Mouse (Mus musculus) cerebellum, adult 9-10 months (tissue): ENCODE measurements around the gene Tuba3b.

Source experiments
- DNase-seq: peaks from one replicate; pipeline ENCODE4 v3.0.0; 2022

The Tuba3b gene

DNA sequence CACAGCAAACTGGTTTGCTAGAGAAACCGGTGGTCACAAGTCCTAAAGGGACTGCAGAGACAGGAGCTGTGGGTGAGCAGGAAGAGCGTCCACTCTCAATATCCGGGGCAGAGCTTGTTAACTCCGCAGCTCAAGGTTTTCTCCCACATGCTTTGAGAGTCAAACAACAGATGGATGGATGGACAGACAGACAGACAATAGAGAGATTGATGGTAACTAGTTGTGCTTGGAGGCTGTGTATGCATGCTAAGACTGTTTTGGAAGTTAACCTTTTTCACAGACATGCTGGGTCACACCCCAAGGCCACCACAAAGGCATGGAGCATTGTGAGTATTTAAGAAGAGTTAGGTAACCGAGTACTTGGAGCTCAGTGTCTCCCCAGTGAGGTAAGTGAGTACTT, 6.9 kb upstream of the Tuba3b start:
- DNase-seq, result no peak

DNA sequence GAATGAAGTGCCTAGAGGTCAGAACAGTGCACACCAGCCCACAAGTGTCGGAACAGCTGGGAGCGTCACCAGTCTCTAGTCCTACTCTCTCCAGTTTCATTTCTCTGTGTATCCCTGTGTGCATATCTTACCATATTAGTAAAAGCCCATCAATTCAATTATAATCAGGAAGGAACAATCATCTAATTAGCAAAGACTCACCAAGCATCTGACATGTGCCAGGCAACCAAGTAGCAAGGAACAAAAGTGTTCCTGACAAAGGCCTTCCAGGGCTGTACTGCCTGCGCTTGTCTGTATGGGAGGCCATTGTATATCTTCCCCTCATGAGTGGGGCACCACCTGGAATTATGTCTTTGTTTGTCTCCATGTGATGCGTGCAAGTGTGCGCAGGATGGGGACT, 4.7 kb upstream of the Tuba3b start:
- DNase-seq, result no peak

DNA sequence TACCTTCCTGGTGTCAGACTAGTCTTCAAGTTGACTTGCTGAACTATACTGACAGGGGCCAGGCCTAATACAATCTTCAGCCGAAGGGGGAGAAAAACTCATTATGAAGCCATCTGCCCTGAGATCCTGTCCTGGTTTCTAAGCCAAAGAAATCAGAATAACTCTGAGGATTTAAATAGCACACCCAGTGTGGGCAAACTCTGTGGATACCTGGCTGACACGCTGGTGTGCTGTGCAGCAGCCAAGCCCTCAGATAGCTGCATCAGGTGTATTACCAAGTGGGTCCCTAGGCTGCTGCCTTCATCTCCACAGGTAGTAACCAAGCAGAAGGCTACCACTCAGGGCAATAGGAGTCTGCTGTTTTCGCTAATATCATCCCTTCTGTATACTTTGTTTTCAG, 2.9 kb upstream of the Tuba3b start:
- DNase-seq, result peak; percentile 82

DNA sequence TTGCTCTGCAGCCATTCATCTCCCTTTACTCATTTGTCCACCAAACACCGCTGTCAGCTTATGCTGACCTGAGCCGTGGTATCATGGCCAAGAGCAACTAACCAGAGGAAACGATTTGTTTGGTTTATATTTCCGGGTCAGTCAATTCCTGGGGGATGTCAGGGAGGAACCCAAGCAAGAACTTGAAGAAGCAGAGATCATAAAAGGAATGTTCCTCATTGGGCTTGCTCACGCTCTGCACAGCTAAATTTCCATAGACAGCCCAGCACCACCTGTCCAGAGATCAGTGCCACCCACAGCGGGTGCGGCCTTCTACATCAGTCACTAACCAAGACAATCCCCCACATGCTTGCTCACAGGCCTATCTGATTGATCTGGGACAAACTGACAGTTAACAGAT, 1.3 kb upstream of the Tuba3b start, which contains the start of gene Lmntd1:
Gene Lmntd1 (minus strand): TSS at position 101 of the 400 bp plus-strand sequence.
- no peak for DNase-seq

DNA sequence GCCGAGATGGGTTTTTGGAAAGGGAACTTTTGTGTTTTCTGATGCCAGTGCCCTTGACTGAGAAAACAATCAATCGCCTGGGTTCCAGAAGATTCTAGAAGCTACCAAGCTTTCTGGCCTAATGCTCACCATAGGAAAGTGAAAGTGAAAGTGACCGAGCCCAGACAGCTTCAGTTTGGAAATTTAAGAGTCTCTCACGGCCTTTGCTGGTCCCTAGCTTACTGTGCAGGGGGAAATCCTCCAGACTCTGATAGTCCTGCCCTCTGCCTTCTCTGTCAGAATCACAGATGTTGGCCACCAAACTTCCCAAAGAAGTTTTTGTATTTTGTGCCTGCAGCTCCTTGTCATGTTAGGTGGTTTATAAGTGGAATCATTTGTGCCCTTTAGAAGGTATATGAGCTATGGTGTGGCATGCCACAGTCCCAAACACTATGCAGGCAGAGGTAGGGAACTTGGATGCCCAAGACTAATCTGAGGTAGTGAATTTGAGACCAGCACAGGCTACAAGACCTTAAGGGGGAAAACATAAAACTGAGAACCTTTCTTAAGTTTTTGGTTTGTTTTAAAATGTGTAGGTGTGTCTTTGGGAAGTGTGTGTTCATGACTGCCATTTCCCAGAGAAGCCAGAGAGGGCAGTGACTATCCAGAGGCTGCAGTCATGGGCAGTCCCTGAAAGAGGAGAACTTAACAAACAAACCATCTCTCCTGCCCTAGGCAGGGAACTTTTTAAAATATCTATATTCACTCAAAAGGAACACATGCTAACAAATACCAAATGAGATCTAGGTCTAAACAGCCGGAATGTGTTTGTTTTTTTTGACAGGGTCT, 1.1 kb downstream of the Tuba3b start:
- no peak for DNase-seq

DNA sequence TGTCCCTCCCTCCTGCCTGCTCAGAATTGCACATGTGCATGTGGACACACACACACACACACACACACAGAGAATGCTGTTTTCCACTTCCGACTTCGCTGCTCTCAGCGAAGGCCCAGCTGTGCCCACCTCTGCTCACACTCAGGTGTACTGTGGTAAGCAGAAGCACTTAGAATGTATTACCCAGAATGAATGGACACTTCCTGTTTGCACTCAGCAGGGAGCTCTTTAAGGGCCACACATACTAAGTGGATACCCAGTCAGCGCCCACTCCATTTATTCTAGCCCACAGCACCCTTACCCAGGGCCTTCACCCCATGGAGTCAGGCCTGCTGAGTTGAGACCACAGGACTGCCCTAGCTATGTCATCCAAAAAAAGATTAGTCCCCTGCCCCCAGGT, 7.6 kb downstream of the Tuba3b start:
- DNase-seq, result no peak

DNA sequence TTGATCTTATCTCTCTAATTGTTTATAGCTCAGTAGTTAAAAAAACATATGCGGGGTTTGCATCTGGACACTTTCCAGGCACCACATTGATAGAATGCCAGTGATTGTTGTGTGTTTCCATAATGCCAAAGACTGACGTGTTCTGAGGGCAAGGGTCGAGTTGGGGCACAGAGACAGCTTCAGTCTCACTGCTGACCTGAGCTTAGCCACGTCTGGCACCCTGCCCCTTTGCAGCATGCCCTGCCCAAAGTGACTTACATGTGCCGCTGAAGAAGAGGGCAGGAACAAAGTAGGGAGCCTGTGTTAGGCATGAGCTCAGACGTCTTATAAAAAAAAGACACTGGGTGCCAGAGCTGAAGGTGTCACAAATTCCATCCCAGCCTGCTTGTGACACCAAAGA, 14.7 kb downstream of the Tuba3b start:
- no peak for DNase-seq

DNA sequence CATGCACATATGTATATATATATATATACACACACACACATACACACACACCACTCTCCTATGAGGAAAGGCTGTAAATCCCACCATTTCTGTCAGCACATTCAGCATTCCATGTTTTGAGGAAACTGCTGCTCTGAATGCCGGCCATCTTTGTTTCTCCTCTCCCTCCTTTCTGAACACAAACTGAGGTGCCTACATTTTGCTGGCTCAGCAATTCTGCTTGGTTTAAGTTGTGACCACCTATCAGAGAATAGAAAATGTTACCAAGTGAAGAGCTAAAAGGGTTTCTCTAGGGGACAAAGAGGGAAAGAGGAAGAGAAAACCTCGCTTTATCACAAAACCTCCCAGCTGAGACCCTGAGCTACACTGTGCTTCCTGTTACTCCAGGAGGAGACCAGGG, 18.9 kb downstream of the Tuba3b start:
- no peak for DNase-seq

DNA sequence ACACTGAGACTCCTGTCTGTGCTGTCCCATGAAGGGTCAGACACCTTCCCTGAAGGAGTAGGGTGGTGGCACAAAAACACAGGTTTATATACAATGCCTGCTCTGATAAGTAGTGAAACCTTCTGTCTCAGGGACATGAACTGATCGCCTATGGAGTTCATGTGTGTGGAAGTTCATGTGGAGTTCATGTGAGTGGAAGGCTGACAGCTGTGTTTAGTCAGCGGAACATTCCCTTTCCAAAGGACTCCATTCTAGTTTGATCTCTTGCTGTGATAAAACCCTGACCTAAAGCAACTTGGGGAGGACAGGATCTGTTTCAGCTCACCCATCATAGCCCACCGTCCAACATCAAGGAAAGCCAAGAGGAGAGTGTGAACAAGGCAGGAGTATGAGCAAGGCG, 21.1 kb downstream of the Tuba3b start:
- no peak for DNase-seq

DNA sequence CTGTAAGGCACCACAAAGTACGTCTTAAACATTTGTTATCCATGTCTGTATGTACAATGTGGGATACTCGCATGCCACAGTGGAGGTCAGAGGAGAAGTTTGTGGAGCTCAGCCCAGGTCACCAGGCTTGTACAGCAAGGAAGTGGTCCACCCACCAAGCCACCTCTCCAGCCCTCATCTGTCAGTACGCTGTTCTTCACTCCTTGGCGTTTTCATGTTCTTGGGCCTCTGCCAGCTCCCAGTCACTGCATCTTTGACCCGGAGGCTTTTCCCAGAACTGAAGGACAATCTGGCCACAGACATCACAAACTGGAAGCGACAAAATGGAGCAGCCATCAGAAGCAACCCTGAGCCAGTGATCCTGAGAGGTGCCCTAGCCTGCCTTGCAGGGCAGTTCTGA, 22.7 kb downstream of the Tuba3b start:
- no peak for DNase-seq

DNA sequence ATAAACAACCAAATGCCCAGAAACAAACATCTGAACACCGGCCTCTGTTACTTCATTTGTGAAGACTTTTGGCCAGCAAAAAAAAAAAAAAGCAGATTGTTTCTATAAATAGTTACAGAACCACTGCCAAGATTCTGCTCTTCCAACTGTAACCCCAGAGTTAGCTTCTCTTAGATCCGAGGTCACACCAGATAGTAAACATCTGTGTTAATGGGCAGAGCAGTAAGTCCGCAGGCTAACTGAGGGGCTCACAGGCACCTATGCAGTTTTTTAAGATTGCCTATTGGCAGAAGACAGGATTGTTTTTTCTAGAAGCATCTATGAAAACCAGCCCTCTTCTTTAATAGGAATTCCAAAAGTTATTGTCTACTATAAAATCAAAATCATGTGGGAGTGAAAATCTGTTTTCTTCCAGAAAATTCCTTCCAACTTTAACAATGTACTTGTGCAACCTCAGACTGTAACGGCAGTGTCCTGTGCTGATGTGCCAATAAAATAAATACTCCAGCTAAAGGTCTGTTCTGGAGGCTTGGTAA, 25.5 kb downstream of the Tuba3b start:
- no peak for DNase-seq

DNA sequence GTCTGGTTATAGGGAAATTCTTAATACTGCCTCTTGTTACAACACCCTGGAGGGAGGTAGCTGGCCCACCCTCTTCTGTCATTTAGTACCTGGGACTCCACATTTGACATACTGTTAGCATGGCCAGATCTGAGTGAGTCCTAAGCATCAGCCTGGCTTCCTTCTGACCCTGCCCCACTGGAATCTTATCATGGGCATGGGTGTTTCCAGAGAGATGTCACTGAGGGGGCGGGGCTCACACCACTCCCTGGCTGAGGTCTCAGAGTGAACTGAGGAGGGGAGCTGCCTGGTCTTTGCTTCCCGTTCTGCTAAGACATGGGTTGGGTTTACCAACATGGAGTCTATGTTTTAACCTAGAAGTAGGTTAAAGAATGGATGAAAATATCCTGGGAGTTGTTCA, 36.4 kb downstream of the Tuba3b start:
- DNase-seq, result no peak

DNA sequence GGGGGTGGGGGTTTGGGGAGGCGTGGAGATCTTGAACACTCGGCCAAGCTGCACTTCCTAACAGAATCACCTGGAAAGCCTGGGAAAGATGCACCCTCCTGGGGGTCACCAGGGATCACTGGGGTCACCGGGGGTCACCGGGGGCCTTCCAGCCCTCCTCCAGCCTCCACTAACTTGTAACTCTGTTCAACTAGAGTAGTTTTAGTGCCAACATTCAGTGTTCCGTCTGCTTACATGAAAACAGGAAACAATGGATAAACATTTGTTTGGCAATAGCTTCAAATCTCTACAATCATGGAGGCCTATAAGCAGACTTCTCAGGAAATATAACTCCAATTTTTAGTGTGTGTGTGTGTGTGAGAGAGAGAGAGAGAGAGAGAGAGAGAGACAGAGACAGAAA, 37.4 kb downstream of the Tuba3b start:
- DNase-seq, result no peak

DNA sequence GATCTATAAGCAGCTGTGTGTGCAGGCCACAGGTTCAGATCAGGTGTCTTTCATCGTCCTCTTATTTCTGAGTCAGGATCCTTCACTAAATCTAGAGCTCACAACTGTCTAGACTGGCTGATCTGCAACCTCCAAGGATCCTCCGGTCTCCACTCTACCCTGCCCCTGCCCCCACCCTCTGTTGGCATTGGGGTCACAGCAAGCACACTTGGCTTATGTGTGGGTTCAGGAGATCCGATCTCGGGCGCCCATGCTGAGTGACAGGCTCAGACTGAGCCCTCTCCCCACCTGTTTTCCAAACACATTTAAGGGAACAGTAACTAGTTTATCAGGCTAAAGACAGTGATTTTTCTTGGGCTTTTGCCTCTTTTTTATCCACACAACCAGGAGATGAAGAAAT, 38.1 kb downstream of the Tuba3b start:
- DNase-seq, result no peak

DNA sequence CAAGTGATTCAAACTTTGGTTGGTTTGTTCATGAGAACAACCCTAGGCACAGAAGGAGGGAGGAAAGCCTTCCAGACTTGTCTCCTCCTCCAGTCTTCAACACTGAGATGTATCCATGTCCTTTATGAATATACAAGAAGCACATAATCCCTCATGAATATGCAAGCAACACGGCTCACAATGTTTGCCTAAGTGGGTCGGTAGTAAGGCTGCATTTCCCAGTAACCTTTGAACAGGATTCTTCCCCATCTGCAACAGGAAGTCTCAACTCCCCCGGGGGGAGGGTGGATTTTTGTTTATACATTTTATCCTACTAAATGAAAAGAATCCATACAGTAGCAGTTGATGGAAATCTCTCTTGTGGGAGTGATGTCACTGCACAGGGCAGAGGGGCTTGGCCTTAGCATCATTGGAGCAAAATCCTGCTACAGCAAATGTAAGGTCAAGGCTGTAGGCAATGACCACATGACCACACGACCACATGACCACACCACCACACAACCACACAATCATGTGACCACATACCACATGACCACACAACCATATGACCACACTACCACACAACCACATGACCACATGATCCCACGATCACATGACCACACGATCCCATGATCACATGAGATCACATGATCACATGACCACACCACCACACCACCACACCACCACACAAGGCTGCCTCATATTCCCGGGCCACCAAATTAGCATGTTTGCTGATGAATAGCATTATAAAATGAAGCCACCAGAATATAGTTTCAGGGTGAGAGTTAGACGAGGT, 38.7 kb downstream of the Tuba3b start:
- no peak for DNase-seq

DNA sequence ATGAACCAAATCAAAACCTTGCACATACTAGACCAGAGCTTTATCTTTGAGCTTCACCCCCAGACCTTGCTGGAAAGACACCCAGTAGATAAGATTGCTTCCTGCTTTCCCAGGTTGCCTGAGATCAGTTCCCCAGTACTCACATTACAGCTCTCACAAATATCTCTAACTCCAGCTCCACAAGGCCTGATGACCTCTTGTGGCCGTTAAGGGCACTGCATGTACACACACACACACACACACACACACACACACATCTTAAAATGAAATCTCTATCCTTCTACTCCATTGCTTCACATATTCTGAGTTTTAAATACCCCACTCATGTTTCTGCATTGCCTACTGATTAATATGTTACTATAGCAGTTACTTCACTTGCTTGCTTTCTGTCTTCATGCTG, 40.1 kb downstream of the Tuba3b start:
- DNase-seq, result no peak

DNA sequence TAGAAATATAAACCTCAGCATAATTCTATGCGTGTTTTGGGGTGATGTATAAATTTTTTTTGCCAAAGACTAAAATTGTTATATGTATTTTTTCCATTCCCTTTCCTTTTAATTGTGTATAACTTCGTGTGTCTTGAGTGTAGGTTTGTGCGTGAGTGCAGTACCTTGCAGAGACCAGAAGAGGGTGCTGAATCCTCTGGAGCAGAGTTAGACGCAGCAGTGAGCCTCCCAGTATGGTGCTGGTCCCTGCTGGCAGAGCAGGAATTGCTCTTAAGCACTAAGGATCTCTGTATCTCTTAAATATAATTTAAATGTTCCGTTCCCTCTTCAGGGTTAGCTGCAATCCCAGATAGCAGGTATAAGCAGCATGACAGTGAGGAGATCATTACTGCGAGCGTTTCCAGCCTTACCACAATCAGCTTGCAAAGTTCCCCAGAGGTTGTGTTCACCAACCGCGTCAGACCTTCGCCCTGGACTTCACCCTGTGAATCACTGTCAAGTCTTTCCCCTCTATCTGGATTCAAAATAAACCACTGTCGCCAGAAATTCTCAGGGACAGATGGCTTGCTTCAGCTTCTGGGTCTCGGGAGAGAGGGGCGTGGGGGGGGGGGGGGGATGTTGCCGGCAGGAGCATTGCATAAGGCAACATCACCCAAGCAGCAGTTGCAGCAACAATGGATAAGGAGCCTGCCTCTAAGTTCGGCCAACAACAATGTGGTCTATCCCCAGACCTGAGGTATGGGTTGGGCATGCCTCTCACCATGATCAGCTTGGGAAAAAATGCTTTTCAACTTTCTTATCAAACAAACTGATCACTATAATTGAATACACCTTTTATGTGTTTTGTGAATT, 41.4 kb downstream of the Tuba3b start:
- DNase-seq, result no peak

DNA sequence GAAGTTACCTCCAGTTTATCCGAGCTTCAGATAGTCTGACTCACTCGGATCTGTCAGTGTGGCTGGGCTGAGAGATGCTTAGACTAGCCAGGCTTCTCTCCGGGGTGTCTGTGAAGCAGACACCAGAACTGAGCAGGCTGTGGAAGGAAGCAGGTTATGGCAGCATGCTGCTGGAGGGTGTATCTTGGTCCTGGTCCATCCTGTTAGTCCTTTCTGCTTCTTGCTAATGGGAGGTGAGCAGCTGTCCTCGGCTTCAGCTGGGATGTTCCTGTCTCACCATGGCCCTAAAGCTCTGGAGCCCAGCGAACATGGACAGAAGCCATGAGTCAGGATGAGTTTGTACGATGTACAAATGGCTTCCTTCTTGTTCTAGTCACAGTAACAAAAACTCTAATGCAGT, 43.6 kb downstream of the Tuba3b start:
- DNase-seq, result no peak

DNA sequence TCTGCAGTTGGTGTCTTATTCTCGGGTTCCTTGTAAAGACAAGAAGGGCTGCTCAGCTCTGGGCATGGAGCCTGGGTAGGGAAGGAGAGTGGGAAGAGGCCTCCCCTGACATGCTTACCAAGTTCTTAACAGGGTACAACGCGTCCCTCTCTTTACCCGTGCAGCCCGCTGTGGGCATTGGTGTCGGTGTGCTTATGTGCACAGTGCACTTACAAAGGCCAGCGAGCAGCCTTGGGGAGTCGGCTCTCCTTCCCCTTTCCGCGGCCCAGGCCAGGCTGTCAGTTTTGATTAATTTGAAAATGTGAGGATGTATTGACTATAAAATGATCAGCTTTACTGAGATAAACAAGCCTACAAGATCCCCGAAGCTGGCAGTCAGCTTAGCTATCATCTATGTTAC, 45.4 kb downstream of the Tuba3b start:
- DNase-seq, result no peak

DNA sequence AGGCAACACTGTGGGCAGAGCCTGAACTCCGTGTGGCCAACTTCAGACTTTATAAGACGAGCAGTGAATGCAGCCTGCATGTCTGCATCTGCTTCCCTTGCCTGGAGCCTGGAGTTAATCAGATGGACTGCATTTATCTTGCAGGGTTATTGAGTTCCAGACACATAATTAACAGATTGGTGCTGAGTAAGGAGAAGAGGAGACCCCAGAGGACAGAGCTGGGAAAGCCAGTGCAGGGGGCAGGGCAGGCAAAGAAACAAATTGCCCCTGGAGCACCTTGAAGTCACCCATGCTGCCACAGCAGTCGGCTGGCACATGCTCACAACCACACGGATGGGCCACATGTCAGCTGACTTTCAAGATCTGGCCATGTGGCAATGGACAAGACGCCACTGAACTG, 48.7 kb downstream of the Tuba3b start:
- DNase-seq, result no peak

DNA sequence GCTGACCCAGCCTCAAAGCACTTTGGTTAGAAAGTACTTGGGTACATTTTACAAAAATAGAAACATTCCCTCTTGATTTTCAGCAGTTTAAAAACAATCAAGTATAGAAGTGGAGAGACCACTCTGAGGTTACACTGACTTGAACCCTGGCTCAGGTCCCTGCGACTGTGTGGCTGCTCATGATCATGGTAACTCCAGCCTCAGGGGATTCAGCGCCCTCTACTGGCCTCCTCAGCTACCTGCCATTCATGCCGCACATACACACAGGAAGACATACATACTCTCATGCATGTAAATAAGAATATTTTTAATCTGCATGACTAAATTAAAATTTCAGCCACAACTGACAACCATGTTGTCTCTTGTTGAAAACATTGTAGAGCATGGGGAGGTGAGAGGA, 50.2 kb downstream of the Tuba3b start:
- DNase-seq, result no peak

DNA sequence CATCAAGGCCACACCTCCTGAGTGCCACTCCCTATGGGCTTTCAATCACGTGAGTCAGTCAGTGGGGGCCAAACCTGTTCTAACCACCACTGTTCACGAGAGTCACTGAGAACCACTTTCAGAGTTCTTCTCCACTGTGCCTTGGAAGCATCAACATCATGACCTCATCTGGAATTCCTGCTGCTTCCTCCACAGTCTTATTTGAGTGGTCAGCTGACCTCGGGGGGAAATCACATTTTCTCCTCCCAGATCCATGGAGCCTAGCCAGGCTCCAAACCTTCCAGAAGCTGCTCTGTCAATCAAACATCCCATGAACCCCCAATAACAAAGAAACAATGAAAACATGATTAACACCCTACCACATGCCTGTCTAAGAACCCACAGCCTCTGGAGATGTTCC, 52.1 kb downstream of the Tuba3b start:
- DNase-seq, result no peak

DNA sequence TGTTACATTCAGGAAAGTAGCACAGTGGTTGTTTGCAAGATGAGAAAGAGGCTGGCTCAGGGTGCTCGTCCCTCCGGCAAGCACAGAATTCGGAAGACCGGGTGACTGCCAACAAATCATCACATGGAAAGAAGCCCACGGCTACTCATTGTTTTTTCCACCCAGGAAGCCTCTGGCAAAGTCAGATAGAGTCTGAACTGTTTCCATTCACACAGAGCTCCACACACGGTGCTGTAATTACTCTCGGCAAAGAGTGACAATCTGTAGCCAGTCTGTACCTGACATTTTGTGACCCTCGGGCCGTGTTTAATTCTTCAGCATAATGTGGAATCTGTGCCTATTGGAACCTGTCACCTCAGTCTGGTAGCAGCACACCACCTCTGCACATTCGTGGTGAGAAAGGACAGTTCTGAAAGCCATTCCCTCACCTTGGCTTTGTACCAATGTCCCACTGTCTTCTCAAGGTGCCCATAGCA, 54.1 kb downstream of the Tuba3b start:
- DNase-seq, result peak; percentile 72
